Mouse (Mus musculus) ovary, postnatal 14 days (tissue): ENCODE results near the gene Sgk2.
A peak's percentile ranks its signal among the peaks of the same experiment; 100 is the strongest.

Source experiments
- DNase-seq: peaks from one replicate; pipeline ENCODE4 v3.0.0; 2022; ENCODE audit warnings: low spot score

The Sgk2 gene

GRCm38 (mm10) chr2:162987218-162987617 lies at the start of gene Sgk2:
Sgk2 (plus strand) TSS chr2:162987330.
- no peak for DNase-seq

- DNase-seq: no peak
Measured at GRCm38 (mm10) chr2:162939562-162939961, 47.6 kb upstream of the Sgk2 start.

GRCm38 (mm10) chr2:162943148-162943846 lies 43.8 kb upstream of the Sgk2 start, which contains the start of gene L3mbtl1:
L3mbtl1 (plus strand) TSS chr2:162943472.
- DNase-seq: no peak

GRCm38 (mm10) chr2:162943931-162944330 lies 43.2 kb upstream of the Sgk2 start:
- no peak for DNase-seq

- DNase-seq: no peak
Measured at GRCm38 (mm10) chr2:162946964-162947363, 40.2 kb upstream of the Sgk2 start.

- no peak for DNase-seq
Measured at GRCm38 (mm10) chr2:162947736-162948135, 39.4 kb upstream of the Sgk2 start.

GRCm38 (mm10) chr2:162948221-162948620 lies 38.9 kb upstream of the Sgk2 start:
- no peak for DNase-seq

GRCm38 (mm10) chr2:162950776-162951175 lies 36.4 kb upstream of the Sgk2 start:
- DNase-seq: no peak

- no peak for DNase-seq
Measured at GRCm38 (mm10) chr2:162956843-162957242, 30.3 kb upstream of the Sgk2 start.

- DNase-seq: no peak
Measured at GRCm38 (mm10) chr2:162961321-162961720, 25.8 kb upstream of the Sgk2 start.

GRCm38 (mm10) chr2:162966734-162967133 lies 20.4 kb upstream of the Sgk2 start:
- DNase-seq: no peak

- DNase-seq: peak; percentile 32
Measured at GRCm38 (mm10) chr2:162968357-162968756, 18.8 kb upstream of the Sgk2 start.

GRCm38 (mm10) chr2:162969101-162969500 lies 18.0 kb upstream of the Sgk2 start:
- DNase-seq: no peak

GRCm38 (mm10) chr2:162970896-162971295 lies 16.2 kb upstream of the Sgk2 start:
- DNase-seq: no peak

- DNase-seq: no peak
Measured at GRCm38 (mm10) chr2:162972752-162973151, 14.4 kb upstream of the Sgk2 start.

GRCm38 (mm10) chr2:162973206-162973605 lies 13.9 kb upstream of the Sgk2 start:
- no peak for DNase-seq

- no peak for DNase-seq
Measured at GRCm38 (mm10) chr2:162973637-162974036, 13.5 kb upstream of the Sgk2 start.

GRCm38 (mm10) chr2:162975157-162975775 lies 11.9 kb upstream of the Sgk2 start:
- no peak for DNase-seq

GRCm38 (mm10) chr2:162976001-162976400 lies 11.1 kb upstream of the Sgk2 start:
- DNase-seq: no peak

GRCm38 (mm10) chr2:162984381-162984780 lies 2.7 kb upstream of the Sgk2 start:
- no peak for DNase-seq

- peak; percentile 43 for DNase-seq
Measured at GRCm38 (mm10) chr2:162985923-162986322, 1.2 kb upstream of the Sgk2 start.

- no peak for DNase-seq
Measured at GRCm38 (mm10) chr2:162986764-162987163, 366 bp upstream of the Sgk2 start.

- DNase-seq: no peak
Measured at GRCm38 (mm10) chr2:162988235-162988634, 1.1 kb downstream of the Sgk2 start.
